Mouse (Mus musculus) lung, embryonic 15.5 days (tissue): ENCODE data around the gene Mrpl47. TPM values are rescaled to one million over a fixed set of nuclear protein-coding genes. Genes with fewer than 3 reads are reported as not detected.
A peak's percentile ranks its signal among the peaks of the same experiment; 100 is the strongest.
"Not testable (repeated sequence)": the region's sequence is repeated elsewhere in the genome, so short reads cannot be mapped to it uniquely, and the experiment has no call there.

Source experiments
- ATAC-seq: fragments of 200-750 bp; cut with Nextera tagmentation; 2 replicates; pipeline ENCODE4 v1.8.0; 2017; ENCODE audit warnings: moderate number of reproducible peaks, borderline replicate concordance; ENCODE audit not compliant: low FRiP score, low TSS enrichment; ENCODE audit errors: extremely low read depth
- H3K27ac ChIP-seq: fragments of 300-500 bp; sonication (generic); 2 replicates; pipeline ENCODE4 v1.5.1; 2015; ENCODE audit warnings: moderate library complexity, mild to moderate bottlenecking, inconsistent platforms
- H3K27me3 ChIP-seq: fragments of 300-500 bp; sonication (generic); 2 replicates; pipeline ENCODE4 v1.6.1; 2015; ENCODE audit warnings: inconsistent platforms
- H3K36me3 ChIP-seq: fragments of 300-500 bp; sonication (generic); 2 replicates; pipeline ENCODE4 v1.6.1; 2015; ENCODE audit warnings: inconsistent platforms
- H3K4me1 ChIP-seq: fragments of 300-500 bp; sonication (generic); 2 replicates; pipeline ENCODE4 v1.6.1; 2015; ENCODE audit warnings: inconsistent platforms
- H3K4me2 ChIP-seq: fragments of 300-500 bp; sonication (generic); 2 replicates; pipeline ENCODE4 v1.6.1; 2015; ENCODE audit warnings: inconsistent platforms, mild to moderate bottlenecking, moderate library complexity
- H3K4me3 ChIP-seq: fragments of 300-500 bp; sonication (generic); 2 replicates; pipeline ENCODE4 v1.5.1; 2015; ENCODE audit warnings: mild to moderate bottlenecking, inconsistent platforms
- H3K9ac ChIP-seq: fragments of 300-500 bp; sonication (generic); 2 replicates; pipeline ENCODE4 v1.6.1; 2015; ENCODE audit warnings: inconsistent platforms
- H3K9me3 ChIP-seq: fragments of 300-500 bp; sonication (generic); 2 replicates; pipeline ENCODE4 v1.6.1; 2016; ENCODE audit warnings: inconsistent platforms
- WGBS: fragments of 180-500 bp; shearing (Covaris S2); methylation state at CpG from one replicate; pipeline ENCODE4 v1.1.7; 2015; 5-methylcytosine and 5-hydroxymethylcytosine counted together
- polyA plus RNA-seq: library from polyadenylated mRNA; unstranded; fragments of >200 nt; fragmentation: Nextera tagmentation; extraction: Ambion mirVana; gene quantifications from 2 replicates; pipeline ENCODE4 v1.2.1, GENCODE M21; 2015

Mrpl47 gene
- polyA plus RNA-seq, 1 experiment from 2014 or later: 32.5 TPM

- H3K9me3 ChIP-seq: no peaks in the 10 kb centered on the region
- H3K4me3 ChIP-seq: peak within 1 kb of the TSS; percentile 93
- peaks cover 20% of the 10 kb centered on the region for H3K4me1 ChIP-seq
- peaks cover 13% of the 10 kb centered on the region for H3K36me3 ChIP-seq
- no peaks in the 10 kb centered on the region for H3K27me3 ChIP-seq
- WGBS: under 1% methylated on average over 62 of the region's 62 CpGs
- H3K27ac ChIP-seq: peak within 1 kb of the TSS; percentile 73
- H3K4me2 ChIP-seq: peak within 1 kb of the TSS; percentile 69
- peak; percentile 97 for ATAC-seq
- H3K9ac ChIP-seq: peak within 1 kb of the TSS; percentile 74
Observed at GRCm38 (mm10) chr3:32736244-32737171, 897 bp downstream of the Mrpl47 start, which contains the start of gene Ndufb5. Gene Ndufb5 (plus strand): TSS chr3:32736990.

- H3K27ac ChIP-seq: no peak overlapping the region
- H3K4me1 ChIP-seq: no peaks in the 10 kb centered on the region
- no peaks in the 10 kb centered on the region for H3K27me3 ChIP-seq
- H3K36me3 ChIP-seq: peaks cover 80% of the 10 kb centered on the region
- no peak for ATAC-seq
- 73% methylated on average over 4 of the region's 4 CpGs for WGBS
- H3K9ac ChIP-seq: no peak overlapping the region
- no peak overlapping the region for H3K4me3 ChIP-seq
- H3K9me3 ChIP-seq: no peaks in the 10 kb centered on the region
- no peak overlapping the region for H3K4me2 ChIP-seq
Observed at GRCm38 (mm10) chr3:32727861-32728260, 9.5 kb downstream of the Mrpl47 start.

GRCm38 (mm10) chr3:32725951-32726350 lies 11.5 kb downstream of the Mrpl47 start:
- WGBS: 83% methylated on average over 5 of the region's 5 CpGs
- Histone ChIP-seq H3K36me3 (peaks cover 85% of the 10 kb centered on the region), H3K4me1 (no peaks in the 10 kb centered on the region), H3K9me3 (no peaks in the 10 kb centered on the region), H3K27me3 (no peaks in the 10 kb centered on the region), H3K4me3 (no peak overlapping the region), H3K4me2 (no peak overlapping the region), H3K9ac (no peak overlapping the region), H3K27ac (no peak overlapping the region)
- no peak for ATAC-seq

- no peaks in the 10 kb centered on the region for H3K9me3 ChIP-seq
- H3K27me3 ChIP-seq: no peaks in the 10 kb centered on the region
- no peak for ATAC-seq
- no peak overlapping the region for H3K9ac ChIP-seq
- no peak overlapping the region for H3K4me3 ChIP-seq
- no peaks in the 10 kb centered on the region for H3K4me1 ChIP-seq
- no peak overlapping the region for H3K4me2 ChIP-seq
- H3K36me3 ChIP-seq: peaks cover 86% of the 10 kb centered on the region
- no peak overlapping the region for H3K27ac ChIP-seq
- 91% methylated on average over 7 of the region's 7 CpGs for WGBS
Observed at GRCm38 (mm10) chr3:32724191-32724590, 13.2 kb downstream of the Mrpl47 start.

GRCm38 (mm10) chr3:32718271-32718670 lies 19.1 kb downstream of the Mrpl47 start:
- H3K27me3 ChIP-seq: no peaks in the 10 kb centered on the region
- H3K4me2 ChIP-seq: no peak overlapping the region
- no peak overlapping the region for H3K4me3 ChIP-seq
- no peak overlapping the region for H3K27ac ChIP-seq
- no peaks in the 10 kb centered on the region for H3K9me3 ChIP-seq
- 89% methylated on average over 5 of the region's 5 CpGs for WGBS
- ATAC-seq: no peak
- H3K4me1 ChIP-seq: no peaks in the 10 kb centered on the region
- peaks cover 92% of the 10 kb centered on the region for H3K36me3 ChIP-seq
- H3K9ac ChIP-seq: no peak overlapping the region

- H3K9me3 ChIP-seq, H3K27ac ChIP-seq, H3K4me1 ChIP-seq, H3K27me3 ChIP-seq, H3K4me2 ChIP-seq, H3K9ac ChIP-seq, ATAC-seq, H3K4me3 ChIP-seq: not testable (repeated sequence)
- 93% methylated on average over 6 of the region's 6 CpGs for WGBS
- H3K36me3 ChIP-seq: peaks cover 92% of the 10 kb centered on the region
Observed at GRCm38 (mm10) chr3:32717403-32717802, 20.0 kb downstream of the Mrpl47 start.

GRCm38 (mm10) chr3:32713711-32714110 lies 23.7 kb downstream of the Mrpl47 start:
- H3K9ac ChIP-seq: no peak overlapping the region
- H3K4me3 ChIP-seq: no peak overlapping the region
- H3K4me1 ChIP-seq: peaks cover 11% of the 10 kb centered on the region
- 92% methylated on average over 3 of the region's 3 CpGs for WGBS
- H3K27ac ChIP-seq: no peak overlapping the region
- H3K9me3 ChIP-seq: no peaks in the 10 kb centered on the region
- H3K4me2 ChIP-seq: no peak overlapping the region
- no peaks in the 10 kb centered on the region for H3K27me3 ChIP-seq
- ATAC-seq: no peak
- H3K36me3 ChIP-seq: peaks cover 66% of the 10 kb centered on the region

GRCm38 (mm10) chr3:32709388-32709787 lies 28.0 kb downstream of the Mrpl47 start:
- Histone ChIP-seq H3K27ac (peak overlapping the region; percentile 91), H3K4me1 (peaks cover 11% of the 10 kb centered on the region), H3K36me3 (peaks cover 26% of the 10 kb centered on the region), H3K27me3 (no peaks in the 10 kb centered on the region), H3K4me3 (peak overlapping the region; percentile 76), H3K4me2 (peak overlapping the region; percentile 66), H3K9me3 (no peaks in the 10 kb centered on the region), H3K9ac (peak overlapping the region; percentile 91)
- 5% methylated on average over 9 of the region's 9 CpGs for WGBS
- no peak for ATAC-seq

- Histone ChIP-seq H3K4me2 (peak overlapping the region; percentile 66), H3K36me3 (peaks cover 19% of the 10 kb centered on the region), H3K9me3 (no peaks in the 10 kb centered on the region), H3K9ac (peak overlapping the region; percentile 91), H3K27ac (peak overlapping the region; percentile 91), H3K4me3 (peak overlapping the region; percentile 76), H3K4me1 (peaks cover 11% of the 10 kb centered on the region), H3K27me3 (no peaks in the 10 kb centered on the region)
- 2% methylated on average over 90 of the region's 90 CpGs for WGBS
- ATAC-seq: peak; percentile 100
Observed at GRCm38 (mm10) chr3:32708368-32709231, 28.8 kb downstream of the Mrpl47 start.

- peaks cover 11% of the 10 kb centered on the region for H3K4me1 ChIP-seq
- no peaks in the 10 kb centered on the region for H3K9me3 ChIP-seq
- no peak overlapping the region for H3K9ac ChIP-seq
- WGBS: 3% methylated on average over 4 of the region's 4 CpGs
- peak overlapping the region; percentile 76 for H3K4me3 ChIP-seq
- no peak for ATAC-seq
- no peak overlapping the region for H3K27ac ChIP-seq
- no peaks in the 10 kb centered on the region for H3K27me3 ChIP-seq
- H3K36me3 ChIP-seq: peaks cover 13% of the 10 kb centered on the region
- peak overlapping the region; percentile 66 for H3K4me2 ChIP-seq
Observed at GRCm38 (mm10) chr3:32708052-32708367, 29.4 kb downstream of the Mrpl47 start.

GRCm38 (mm10) chr3:32705647-32706348 lies 31.6 kb downstream of the Mrpl47 start, which contains the start of gene Actl6a:
Gene Actl6a (plus strand): TSS chr3:32706298.
- H3K27ac ChIP-seq, H3K9me3 ChIP-seq, H3K4me2 ChIP-seq, H3K36me3 ChIP-seq, H3K4me3 ChIP-seq, H3K9ac ChIP-seq, H3K27me3 ChIP-seq, ATAC-seq: not testable (repeated sequence)
- WGBS: 76% methylated on average over 9 of the region's 9 CpGs
- peaks cover 11% of the 10 kb centered on the region for H3K4me1 ChIP-seq
